Mouse (Mus musculus) neural tube, embryonic 12.5 days (tissue): ENCODE results near the gene Rps6ka3. TPM values are rescaled to one million over a fixed set of nuclear protein-coding genes. Genes with fewer than 3 reads are reported as not detected.

Experiments
- ATAC-seq: fragments of 200-750 bp; cut with Nextera tagmentation; 2 replicates; pipeline ENCODE4 v1.8.0; 2017; ENCODE audit warnings: low read depth, mild to moderate bottlenecking, moderate TSS enrichment, moderate library complexity; ENCODE audit not compliant: low FRiP score
- H3K27ac ChIP-seq: fragments of 300-500 bp; sonication (generic); 2 replicates; pipeline ENCODE4 v1.5.1; 2016
- H3K27me3 ChIP-seq: fragments of 300-500 bp; sonication (generic); replicated peaks from 2 replicates; pipeline ENCODE4 v1.6.1; 2016; ENCODE audit warnings: mild to moderate bottlenecking
- H3K36me3 ChIP-seq: fragments of 300-500 bp; sonication (generic); 2 replicates; pipeline ENCODE4 v1.6.1; 2016; ENCODE audit warnings: mild to moderate bottlenecking
- H3K4me1 ChIP-seq: fragments of 300-500 bp; sonication (generic); 2 replicates; pipeline ENCODE4 v1.6.1; 2016
- H3K4me2 ChIP-seq: fragments of 300-500 bp; sonication (generic); replicated peaks from 2 replicates; pipeline ENCODE4 v1.6.1; 2016; ENCODE audit warnings: mild to moderate bottlenecking
- H3K4me3 ChIP-seq: fragments of 300-500 bp; sonication (generic); 2 replicates; pipeline ENCODE4 v1.5.1; 2016
- H3K9ac ChIP-seq: fragments of 300-500 bp; sonication (generic); 2 replicates; pipeline ENCODE4 v1.6.1; 2016; ENCODE audit warnings: mild to moderate bottlenecking
- H3K9me3 ChIP-seq: fragments of 300-500 bp; sonication (generic); 2 replicates; pipeline ENCODE4 v1.6.1; 2016; ENCODE audit warnings: mild to moderate bottlenecking
- WGBS: fragments of 180-500 bp; shearing (Covaris S2); methylation state at CpG from one replicate; pipeline ENCODE4 v1.1.7; 2016; 5-methylcytosine and 5-hydroxymethylcytosine counted together
- polyA plus RNA-seq: library from polyadenylated mRNA; unstranded; fragments of >200 nt; fragmentation: Nextera tagmentation; extraction: Ambion mirVana; gene quantifications from 2 replicates; pipeline ENCODE4 v1.2.1, GENCODE M21; 2016

Rps6ka3 gene
- polyA plus RNA-seq, 1 experiment from 2014 or later: 4.3 TPM

DNA sequence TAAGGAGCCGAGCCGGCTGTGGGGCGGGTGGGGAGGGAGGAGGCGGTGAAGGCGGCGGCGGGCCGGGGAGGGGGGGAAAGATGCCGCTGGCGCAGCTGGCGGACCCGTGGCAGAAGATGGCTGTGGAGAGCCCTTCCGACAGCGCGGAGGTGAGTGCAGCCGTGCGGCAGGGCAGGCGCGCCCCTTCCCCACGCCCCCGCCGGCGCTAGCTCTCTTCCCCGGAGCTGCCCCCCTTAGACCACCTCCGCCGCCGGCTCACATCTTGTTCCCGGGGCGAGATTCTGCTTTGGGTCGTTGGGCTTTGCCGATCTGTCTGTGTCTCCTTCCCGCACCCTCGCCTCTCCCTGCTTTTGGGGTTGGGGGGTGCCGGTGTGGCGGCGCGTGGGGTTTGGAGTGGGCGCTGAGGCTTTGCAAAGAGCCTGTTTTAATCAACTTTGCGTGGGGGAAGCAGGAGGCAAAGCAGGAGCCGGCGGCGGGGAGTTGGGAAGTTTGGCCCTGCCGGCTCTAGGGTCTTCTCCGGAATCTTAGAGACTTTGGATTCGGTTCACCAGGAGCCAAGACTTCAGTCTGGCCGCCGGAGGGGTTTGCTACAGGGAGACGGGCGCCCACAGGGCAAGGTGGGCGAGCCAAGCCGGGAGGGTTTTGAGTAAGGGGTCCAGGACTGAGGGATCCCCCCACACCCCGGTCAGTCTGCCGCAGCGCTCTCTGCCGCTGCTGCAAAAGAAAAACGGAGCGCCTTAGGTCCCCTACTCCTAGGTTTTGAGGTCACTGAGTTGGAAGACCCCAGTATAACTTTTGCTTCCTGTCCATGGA is 46.1 kb downstream of the Rps6ka3 start:
- ATAC-seq: peak; percentile 56
- Histone ChIP-seq H3K27ac (peak overlapping the region; percentile 75), H3K4me2 (peak overlapping the region; percentile 59), H3K9ac (peak overlapping the region; percentile 72), H3K4me3 (peak overlapping the region; percentile 59), H3K4me1 (no peaks in the 10 kb centered on the region), H3K36me3 (no peaks in the 10 kb centered on the region), H3K9me3 (no peaks in the 10 kb centered on the region), H3K27me3 (no peaks in the 10 kb centered on the region)
- WGBS: 16% methylated on average over 32 of the region's 57 CpGs

DNA sequence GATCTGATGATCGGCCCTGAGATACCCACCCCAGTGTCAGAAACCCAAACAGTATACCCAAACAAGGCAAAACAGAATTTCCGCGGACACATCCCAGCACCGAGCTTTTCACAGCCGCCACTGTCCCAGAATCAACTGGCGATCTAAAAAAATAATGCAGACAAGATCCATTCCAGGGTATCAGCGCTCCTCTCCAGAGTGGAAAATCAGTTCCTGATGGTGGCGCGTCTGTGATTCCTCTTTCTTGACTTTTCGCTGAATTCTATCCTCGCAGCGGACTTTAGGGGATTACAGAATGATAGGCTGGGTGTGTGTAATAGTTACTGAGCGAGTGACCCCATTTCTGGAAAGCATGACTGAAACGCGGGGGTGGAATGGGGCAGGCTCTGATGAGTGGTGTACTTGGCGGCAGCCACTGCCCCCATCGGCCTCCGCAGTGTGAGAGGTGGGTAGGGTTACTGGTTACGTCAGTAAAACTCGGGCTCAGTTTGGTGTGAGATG is 46.9 kb downstream of the Rps6ka3 start:
- Histone ChIP-seq H3K4me1 (no peaks in the 10 kb centered on the region), H3K9ac (peak overlapping the region; percentile 72), H3K9me3 (no peaks in the 10 kb centered on the region), H3K4me3 (peak overlapping the region; percentile 59), H3K27me3 (no peaks in the 10 kb centered on the region), H3K4me2 (peak overlapping the region; percentile 59), H3K36me3 (no peaks in the 10 kb centered on the region), H3K27ac (no peak overlapping the region)
- WGBS: 16% methylated on average over 20 of the region's 20 CpGs
- no peak for ATAC-seq

DNA sequence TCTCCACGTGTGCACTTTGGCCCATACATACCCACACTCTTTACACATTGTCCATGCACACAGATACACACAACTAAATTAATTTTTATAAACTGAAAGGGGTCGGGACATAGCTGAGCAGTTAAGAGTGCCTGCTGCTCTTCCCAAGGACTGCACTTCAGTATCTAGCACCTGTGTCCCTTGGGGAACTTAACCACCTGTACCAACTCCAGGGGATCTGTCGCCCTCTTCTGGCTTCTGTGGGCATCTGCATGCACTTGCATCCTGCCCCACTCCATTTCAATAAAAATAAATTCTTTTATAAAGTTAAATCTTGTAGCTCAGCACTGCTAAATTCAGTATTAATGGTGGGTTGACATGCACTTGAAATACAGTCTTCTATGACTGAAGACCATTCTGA is 54.6 kb downstream of the Rps6ka3 start:
- Histone ChIP-seq H3K27ac (no peak overlapping the region), H3K9ac (no peak overlapping the region)
- ATAC-seq: no peak

DNA sequence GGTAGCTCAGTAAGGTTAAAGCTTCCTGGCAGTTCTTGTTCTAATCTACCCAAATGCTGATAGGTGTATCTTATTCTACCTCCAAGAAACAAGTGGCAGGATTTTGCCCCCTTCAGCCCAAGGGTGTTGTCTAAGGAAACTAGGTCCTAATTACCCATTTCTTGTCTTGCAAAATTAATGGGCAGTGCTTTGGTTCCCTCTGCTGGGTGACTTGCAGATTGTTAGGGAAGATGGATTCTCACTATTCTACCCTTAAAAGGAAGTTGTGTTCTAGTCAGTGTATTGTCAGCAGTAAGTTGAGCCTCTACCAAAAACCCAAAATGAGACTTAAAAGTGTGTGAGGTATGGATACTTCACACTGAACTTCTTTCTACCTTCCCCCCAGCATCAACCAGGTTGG is 59.0 kb downstream of the Rps6ka3 start:
- no peak for ATAC-seq
- Histone ChIP-seq H3K4me1 (no peaks in the 10 kb centered on the region), H3K9me3 (no peaks in the 10 kb centered on the region), H3K4me2 (no peak overlapping the region), H3K27ac (no peak overlapping the region), H3K9ac (no peak overlapping the region), H3K36me3 (no peaks in the 10 kb centered on the region), H3K4me3 (no peak overlapping the region), H3K27me3 (no peaks in the 10 kb centered on the region)

More for the DNA sequence above, 54.6 kb downstream of the Rps6ka3 start:
- no peaks in the 10 kb centered on the region for H3K27me3 ChIP-seq
- H3K9me3 ChIP-seq: no peaks in the 10 kb centered on the region
- WGBS: 35% methylated on average over 3 of the region's 3 CpGs
- H3K36me3 ChIP-seq: no peaks in the 10 kb centered on the region
- H3K4me3 ChIP-seq: no peak overlapping the region
- no peak overlapping the region for H3K4me2 ChIP-seq
- H3K4me1 ChIP-seq: no peaks in the 10 kb centered on the region

DNA sequence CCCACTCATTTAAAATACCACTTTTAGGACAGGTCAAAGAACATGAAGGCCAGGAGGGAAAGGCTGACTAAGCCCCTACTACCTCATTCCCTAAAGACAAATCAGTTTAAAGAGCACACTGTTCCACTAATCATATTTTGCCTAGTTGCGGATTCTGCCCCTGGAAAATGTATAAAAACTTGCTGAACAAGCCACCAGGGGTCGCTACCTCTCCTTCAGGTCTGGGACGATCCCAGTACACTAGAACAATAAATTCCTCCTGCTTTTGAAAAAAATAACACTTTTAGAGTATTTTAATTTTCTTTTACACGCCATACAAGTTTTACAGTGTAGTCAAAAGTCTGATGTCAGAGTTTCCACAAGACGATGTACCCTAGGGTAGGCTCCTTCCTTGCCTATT is 76.7 kb downstream of the Rps6ka3 start:
- Histone ChIP-seq H3K27me3 (no peaks in the 10 kb centered on the region), H3K27ac (no peak overlapping the region), H3K9me3 (no peaks in the 10 kb centered on the region), H3K4me2 (no peak overlapping the region), H3K4me3 (no peak overlapping the region), H3K36me3 (no peaks in the 10 kb centered on the region), H3K9ac (no peak overlapping the region), H3K4me1 (no peaks in the 10 kb centered on the region)
- WGBS: 67% methylated on average over 5 of the region's 5 CpGs
- no peak for ATAC-seq

DNA sequence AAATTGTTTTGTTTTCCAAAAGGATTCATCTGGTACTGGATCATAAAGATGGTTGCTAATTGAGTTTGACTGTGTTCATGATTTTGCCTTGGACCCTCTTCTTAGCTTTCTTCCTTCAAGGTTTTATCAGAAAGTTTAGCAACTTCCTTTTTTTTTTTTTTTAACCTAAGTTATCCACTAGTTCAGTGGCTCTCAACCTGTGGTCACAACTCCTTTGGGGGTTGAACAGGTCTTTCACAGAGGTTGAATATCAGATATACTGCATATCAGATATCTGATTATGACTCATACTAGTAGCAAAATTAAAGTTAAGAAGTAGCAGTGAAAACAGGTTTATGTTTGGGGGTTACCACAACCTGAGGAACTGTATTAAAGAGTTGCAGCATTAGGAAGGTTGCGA is 85.8 kb downstream of the Rps6ka3 start:
- Histone ChIP-seq H3K27ac (no peak overlapping the region), H3K9me3 (no peaks in the 10 kb centered on the region), H3K4me3 (no peak overlapping the region), H3K4me1 (no peaks in the 10 kb centered on the region), H3K9ac (no peak overlapping the region), H3K27me3 (no peaks in the 10 kb centered on the region), H3K4me2 (no peak overlapping the region), H3K36me3 (no peaks in the 10 kb centered on the region)
- ATAC-seq: no peak
- 100% methylated on average over 1 of the region's 1 CpGs for WGBS

DNA sequence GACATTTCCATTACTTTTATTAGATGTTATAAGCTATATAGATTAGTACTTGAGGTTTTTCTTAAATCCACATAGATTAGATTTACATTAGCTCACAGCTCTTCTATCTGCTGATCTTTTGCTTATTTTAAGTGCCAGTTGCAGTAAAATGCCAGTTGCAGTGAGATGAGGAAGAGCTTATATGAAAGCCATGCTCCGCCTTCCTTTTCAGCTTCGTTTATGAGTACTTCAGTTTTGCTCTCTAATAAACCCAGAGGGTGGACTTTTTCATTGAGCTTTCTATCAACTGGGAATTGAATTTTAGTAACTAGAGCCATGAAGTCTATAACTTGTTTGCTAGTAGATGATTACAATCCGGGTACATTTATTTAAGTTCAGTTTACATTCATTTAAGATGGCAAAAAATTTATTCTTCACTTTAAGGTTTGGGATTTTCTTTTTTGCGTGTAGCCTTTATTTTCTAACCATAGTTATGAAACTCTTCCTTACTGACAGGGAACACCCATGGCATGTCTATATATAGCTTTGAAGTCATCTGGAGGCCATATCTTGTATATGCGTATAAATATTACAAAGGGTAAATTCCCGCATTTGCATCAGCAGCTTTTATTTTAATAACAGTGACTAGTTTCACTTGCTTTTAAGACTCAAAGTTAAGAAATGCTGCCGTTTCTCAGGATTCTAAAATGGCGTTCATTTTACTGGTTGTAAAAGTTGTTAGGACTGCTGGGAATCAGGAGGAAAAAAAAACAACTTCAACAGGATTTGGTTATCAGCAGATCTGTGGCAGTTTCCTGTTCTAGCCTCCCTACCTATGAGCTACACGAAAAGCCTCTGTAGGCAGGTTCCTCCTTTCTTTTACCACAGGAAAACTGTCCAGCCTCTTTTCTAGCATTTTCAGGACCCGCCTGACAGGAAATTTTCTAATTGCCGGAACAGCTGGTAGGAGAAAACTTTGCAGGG is 92.5 kb downstream of the Rps6ka3 start:
- 82% methylated on average over 11 of the region's 11 CpGs for WGBS

DNA sequence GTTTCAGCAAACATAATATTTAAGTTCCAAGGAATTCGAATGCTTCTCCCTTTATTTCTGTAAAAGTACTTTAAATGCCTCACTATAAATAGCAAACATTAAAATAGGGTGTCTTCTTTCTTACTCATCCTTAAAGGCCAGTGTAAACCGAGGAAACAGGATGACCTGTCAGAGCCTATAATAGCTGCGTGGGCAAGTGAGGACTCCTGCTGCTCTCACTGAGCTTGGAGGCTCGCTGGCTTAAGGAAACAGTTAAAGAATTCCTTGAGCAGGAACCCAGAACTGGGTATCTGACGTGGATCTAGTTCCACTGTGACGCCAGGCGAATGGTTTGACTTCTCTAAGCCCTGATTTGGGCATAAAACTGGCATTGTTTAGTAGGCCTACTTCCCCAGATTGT is 105.2 kb downstream of the Rps6ka3 start:
- Histone ChIP-seq H3K9ac (no peak overlapping the region), H3K4me3 (no peak overlapping the region), H3K36me3 (0 out of 2 replicates have a peak, but pooled peaks cover 3% of the 10 kb centered on the region), H3K27me3 (no peaks in the 10 kb centered on the region), H3K9me3 (no peaks in the 10 kb centered on the region), H3K4me2 (no peak overlapping the region), H3K27ac (no peak overlapping the region), H3K4me1 (no peaks in the 10 kb centered on the region)
- 72% methylated on average over 7 of the region's 7 CpGs for whole genome bisulfite sequencing
- ATAC-seq: no peak

More for the DNA sequence above, 92.5 kb downstream of the Rps6ka3 start:
- H3K9ac ChIP-seq: no peak overlapping the region
- no peak overlapping the region for H3K27ac ChIP-seq
- H3K4me1 ChIP-seq: no peaks in the 10 kb centered on the region
- H3K4me3 ChIP-seq: no peak overlapping the region
- H3K27me3 ChIP-seq: no peaks in the 10 kb centered on the region
- ATAC-seq: no peak
- H3K9me3 ChIP-seq: no peaks in the 10 kb centered on the region
- H3K36me3 ChIP-seq: no peaks in the 10 kb centered on the region
- H3K4me2 ChIP-seq: no peak overlapping the region

DNA sequence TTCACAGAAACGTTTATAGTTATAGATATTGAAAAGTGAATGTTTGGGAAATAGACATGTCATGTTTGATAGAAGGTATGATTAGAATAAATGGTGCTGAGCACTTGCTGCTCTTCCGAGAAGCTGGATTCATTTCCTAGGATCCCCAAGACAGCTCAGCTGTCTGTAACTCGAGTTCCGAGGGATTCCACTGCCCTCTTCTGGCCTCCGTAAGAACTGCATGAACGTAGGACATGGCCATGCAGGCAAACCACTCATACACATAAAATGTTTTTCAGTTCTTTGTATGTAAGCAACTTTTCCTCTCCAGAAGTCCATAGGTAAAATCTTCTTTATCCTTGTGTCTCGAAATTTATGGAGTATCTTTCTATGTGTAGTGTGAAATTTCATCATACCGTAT is 111.2 kb downstream of the Rps6ka3 start:
- Histone ChIP-seq H3K27ac (no peak overlapping the region), H3K4me2 (no peak overlapping the region), H3K9ac (no peak overlapping the region), H3K4me3 (no peak overlapping the region), H3K36me3 (0 out of 2 replicates have a peak, but pooled peaks cover 3% of the 10 kb centered on the region), H3K9me3 (no peaks in the 10 kb centered on the region), H3K4me1 (no peaks in the 10 kb centered on the region), H3K27me3 (no peaks in the 10 kb centered on the region)
- ATAC-seq: no peak
- 24% methylated on average over 8 of the region's 8 CpGs for WGBS

DNA sequence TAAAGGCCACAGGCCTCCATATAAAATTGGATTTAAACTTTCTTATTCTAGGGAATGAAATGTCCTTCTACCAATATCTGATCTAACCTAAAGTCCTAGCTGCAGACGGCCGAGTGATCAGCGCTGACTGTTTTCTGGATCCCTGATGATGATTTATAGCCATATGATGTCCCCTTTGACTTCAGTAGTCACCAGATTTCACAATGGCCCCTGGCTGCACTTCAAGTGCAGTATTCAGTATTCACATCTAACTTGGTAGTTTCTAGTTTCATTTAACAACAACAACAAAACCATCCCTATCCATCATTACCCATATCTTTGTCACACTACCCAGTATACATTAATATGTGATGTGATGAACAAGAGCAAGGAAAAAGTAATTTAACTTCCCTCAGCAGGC is 154.4 kb downstream of the Rps6ka3 start:
- no peaks in the 10 kb centered on the region for H3K9me3 ChIP-seq
- no peak overlapping the region for H3K27ac ChIP-seq

DNA sequence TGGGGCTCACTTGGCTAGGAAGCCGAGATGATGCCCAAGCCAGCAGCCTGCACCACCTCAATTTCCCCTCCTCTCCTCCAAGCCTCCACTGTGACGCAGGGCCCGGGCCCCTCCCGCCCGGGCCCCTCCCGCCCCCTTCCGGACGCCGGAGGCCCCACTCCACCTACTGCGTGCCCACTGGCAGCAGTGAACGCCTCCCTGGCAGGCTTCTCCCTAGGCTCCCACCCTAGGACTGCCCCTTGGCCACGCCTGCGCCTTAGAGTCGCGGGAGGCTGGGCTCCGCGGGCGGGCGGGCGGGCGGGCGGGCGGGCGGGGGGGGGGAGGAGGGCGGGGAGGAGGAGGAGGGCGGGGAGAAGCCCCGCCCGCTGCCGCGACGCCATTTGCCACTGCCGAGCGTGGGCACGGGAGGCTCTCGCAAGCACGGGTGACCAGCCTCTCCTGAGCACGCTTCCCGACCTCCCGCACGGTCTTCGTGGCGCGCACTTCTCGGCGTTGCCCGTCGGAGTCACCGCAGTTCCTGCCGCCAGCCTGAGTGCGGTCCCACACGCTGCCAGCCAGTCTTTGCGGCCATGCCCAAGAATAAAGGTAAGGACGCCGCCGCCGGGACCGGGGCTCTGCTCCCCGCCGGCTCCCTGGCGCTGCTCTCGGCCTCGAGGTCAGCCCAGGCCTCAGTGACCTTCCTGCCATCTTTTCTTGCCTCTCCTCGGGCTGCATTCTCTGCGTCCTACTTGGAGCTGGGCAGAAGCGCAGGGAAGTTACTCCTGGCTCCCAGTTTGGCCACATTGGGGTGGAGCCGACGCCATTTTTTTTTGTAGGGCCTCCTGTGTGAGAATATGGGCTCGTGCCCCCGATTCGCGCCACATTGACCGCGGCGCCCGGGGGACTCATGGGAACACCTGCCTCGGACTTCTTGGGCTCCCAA is 162.0 kb downstream of the Rps6ka3 start, which contains the start of gene Eif1ax:
TSS of gene Eif1ax (plus strand) at position 348 of the 922 bp plus-strand sequence.
- peak within 1 kb of the TSS; percentile 53 for H3K4me2 ChIP-seq
- WGBS: 20% methylated on average over 59 of the region's 76 CpGs
- H3K4me3 ChIP-seq: peak within 1 kb of the TSS; percentile 50
- peaks cover 2% of the 10 kb centered on the region; the same call in 1 of the 2 replicates for H3K36me3 ChIP-seq
- H3K27ac ChIP-seq: peak within 1 kb of the TSS; percentile 32; the same call in 1 of the 2 replicates
- no peaks in the 10 kb centered on the region for H3K27me3 ChIP-seq
- H3K4me1 ChIP-seq: no peaks in the 10 kb centered on the region
- ATAC-seq: peak; percentile 98
- H3K9ac ChIP-seq: peak within 1 kb of the TSS; percentile 55
- no peaks in the 10 kb centered on the region for H3K9me3 ChIP-seq

More for the DNA sequence above, 154.4 kb downstream of the Rps6ka3 start:
- Histone ChIP-seq H3K4me3 (no peak overlapping the region), H3K9ac (no peak overlapping the region), H3K4me1 (no peaks in the 10 kb centered on the region), H3K36me3 (no peaks in the 10 kb centered on the region; the same call in none of the 2 replicates), H3K27me3 (no peaks in the 10 kb centered on the region), H3K4me2 (no peak overlapping the region)
- WGBS: 83% methylated on average over 3 of the region's 3 CpGs
- ATAC-seq: no peak
